Mouse (Mus musculus) MEL (cell line): ENCODE results near the gene Sall1. TPM values are rescaled to one million over a fixed set of nuclear protein-coding genes. Genes with fewer than 3 reads are reported as not detected.

ENCODE experiments used
- DNase-seq: peaks from one replicate; pipeline ENCODE4 v3.0.0; 2011; ENCODE audit warnings: low read depth, low spot score
- H3K27ac ChIP-seq: 2 replicates; pipeline ENCODE4 v1.5.1; 2012; ENCODE audit warnings: low read depth, mild to moderate bottlenecking, control low read depth, low read length, moderate library complexity; ENCODE audit not compliant: control insufficient read depth
- H3K27me3 ChIP-seq, 2 experiments: fragments of 150-350 bp in 1 of 2; sonication (generic) in 1 of 2; 2 replicates each; pipeline ENCODE4 v1.6.1; 2012; ENCODE audit warnings: low read length in 2 of 2, mild to moderate bottlenecking in 2 of 2, improper control_type of control experiment in 1 of 2, moderate library complexity in 1 of 2; ENCODE audit not compliant: insufficient read depth in 2 of 2, control insufficient read depth in 1 of 2
- H3K36me3 ChIP-seq, 2 experiments: 2 replicates each; pipeline ENCODE4 v1.6.1; 2012 to 2014; ENCODE audit warnings: low read length in 2 of 2, improper control_type of control experiment in 1 of 2, inconsistent platforms in 1 of 2, mild to moderate bottlenecking in 1 of 2; ENCODE audit not compliant: insufficient read depth in 2 of 2, control insufficient read depth in 1 of 2
- H3K4me1 ChIP-seq, 2 experiments: fragments of 150-350 bp in 1 of 2; sonication (generic) in 1 of 2; 2 replicates each; pipeline ENCODE4 v1.6.1; 2012; ENCODE audit warnings: low read length in 2 of 2, improper control_type of control experiment in 1 of 2, mild to moderate bottlenecking in 1 of 2; ENCODE audit not compliant: insufficient read depth in 2 of 2, control insufficient read depth in 1 of 2
- H3K4me3 ChIP-seq, 2 experiments: fragments of 150-350 bp in 1 of 2; sonication (generic) in 1 of 2; 2 replicates each; pipeline ENCODE4 v1.5.1; 2012; ENCODE audit warnings: low read depth in 2 of 2, low read length in 2 of 2, mild to moderate bottlenecking in 2 of 2, moderate library complexity in 2 of 2, control low read depth in 1 of 2, improper control_type of control experiment in 1 of 2; ENCODE audit not compliant: control insufficient read depth in 1 of 2, insufficient read depth in 1 of 2
- H3K79me2 ChIP-seq: 2 replicates; pipeline ENCODE4 v1.6.1; 2012; ENCODE audit warnings: mild to moderate bottlenecking, low read length, moderate library complexity; ENCODE audit not compliant: control insufficient read depth, poor library complexity, insufficient read depth
- H3K9ac ChIP-seq: 2 replicates; pipeline ENCODE4 v1.6.1; 2012; ENCODE audit warnings: low read depth, mild to moderate bottlenecking, control low read depth, low read length, moderate library complexity; ENCODE audit not compliant: control insufficient read depth, poor library complexity, severe bottlenecking
- H3K9me3 ChIP-seq: fragments of 150-350 bp; sonication (generic); replicated peaks from 2 replicates; pipeline ENCODE4 v1.6.1; 2012; ENCODE audit warnings: mild to moderate bottlenecking, low read length, improper control_type of control experiment, moderate library complexity; ENCODE audit not compliant: insufficient read depth
- CHD1 ChIP-seq: IDR thresholded peaks from 2 replicates; pipeline ENCODE4 v1.6.1; 2012; ENCODE audit warnings: low read depth, mild to moderate bottlenecking, inconsistent platforms, low read length, improper control_type of control experiment
- CHD2 ChIP-seq: IDR thresholded peaks from 2 replicates; pipeline ENCODE4 v1.6.1; 2011; ENCODE audit warnings: low read length, improper control_type of control experiment
- EP300 ChIP-seq, 2 experiments: IDR thresholded peaks; 2 replicates each; pipeline ENCODE4 v1.6.1; 2011; ENCODE audit warnings: improper control_type of control experiment in 2 of 2, low read length in 2 of 2, low read depth in 1 of 2, mild to moderate bottlenecking in 1 of 2
- GABPA ChIP-seq: IDR thresholded peaks from 2 replicates; pipeline ENCODE4 v1.6.1; 2012; ENCODE audit warnings: low read depth, mild to moderate bottlenecking, inconsistent platforms, low read length, improper control_type of control experiment, moderate library complexity
- GATA1 ChIP-seq: IDR thresholded peaks from 2 replicates; pipeline ENCODE4 v1.6.1; 2011; ENCODE audit warnings: low read depth, low read length, improper control_type of control experiment
- KAT2A ChIP-seq: conservative IDR thresholded peaks from 2 replicates; pipeline ENCODE4 v1.6.1; 2012; ENCODE audit warnings: low read depth, low read length, improper control_type of control experiment, inconsistent platforms
- MAFK ChIP-seq: IDR thresholded peaks from 2 replicates; pipeline ENCODE4 v1.6.1; 2011; ENCODE audit warnings: low read depth, mild to moderate bottlenecking, low read length, improper control_type of control experiment, borderline replicate concordance
- MAX ChIP-seq: IDR thresholded peaks from 2 replicates; pipeline ENCODE4 v1.6.1; 2011; ENCODE audit warnings: low read length, improper control_type of control experiment
- MAZ ChIP-seq: IDR thresholded peaks from 2 replicates; pipeline ENCODE4 v1.6.1; 2012; ENCODE audit warnings: low read depth, mild to moderate bottlenecking, inconsistent platforms, low read length, improper control_type of control experiment
- MEF2A ChIP-seq: IDR thresholded peaks from 2 replicates; pipeline ENCODE4 v1.6.1; 2014; ENCODE audit warnings: low read depth, mild to moderate bottlenecking, inconsistent platforms, low read length, improper control_type of control experiment; ENCODE audit not compliant: poor library complexity, insufficient replicate concordance, severe bottlenecking; ENCODE audit errors: extremely low read depth
- NELFE ChIP-seq: IDR thresholded peaks from 2 replicates; pipeline ENCODE4 v1.6.1; 2011; ENCODE audit warnings: low read depth, low read length, improper control_type of control experiment
- POLR2A ChIP-seq, 2 experiments: IDR thresholded peaks; 2 replicates each; pipeline ENCODE4 v1.6.1; 2011 to 2012; ENCODE audit warnings: low read length in 2 of 2, mild to moderate bottlenecking in 2 of 2, control low read depth in 1 of 2, improper control_type of control experiment in 1 of 2, low read depth in 1 of 2, moderate library complexity in 1 of 2; ENCODE audit not compliant: control insufficient read depth in 1 of 2, insufficient read depth in 1 of 2, poor library complexity in 1 of 2
- POLR2AphosphoS5 ChIP-seq: IDR thresholded peaks from 2 replicates; pipeline ENCODE4 v1.6.1; 2012; ENCODE audit warnings: low read depth, borderline replicate concordance, mild to moderate bottlenecking, inconsistent platforms, low read length, moderate library complexity, mixed read lengths
- RAD21 ChIP-seq: IDR thresholded peaks from 2 replicates; pipeline ENCODE4 v1.6.1; 2011; ENCODE audit warnings: mild to moderate bottlenecking, low read depth, low read length, improper control_type of control experiment
- RCOR1 ChIP-seq: IDR thresholded peaks from 2 replicates; pipeline ENCODE4 v1.6.1; 2012; ENCODE audit warnings: low read depth, mild to moderate bottlenecking, inconsistent platforms, low read length, improper control_type of control experiment
- SIN3A ChIP-seq: IDR thresholded peaks from 2 replicates; pipeline ENCODE4 v1.6.1; 2012; ENCODE audit warnings: low read length, improper control_type of control experiment, inconsistent platforms
- TCF12 ChIP-seq: IDR thresholded peaks from 2 replicates; pipeline ENCODE4 v1.6.1; 2014; ENCODE audit warnings: low read depth, mild to moderate bottlenecking, inconsistent platforms, low read length, improper control_type of control experiment, moderate library complexity
- UBTF ChIP-seq: IDR thresholded peaks from 2 replicates; pipeline ENCODE4 v1.6.1; 2012; ENCODE audit warnings: low read depth, mild to moderate bottlenecking, inconsistent platforms, low read length, improper control_type of control experiment, moderate library complexity, borderline replicate concordance; ENCODE audit not compliant: insufficient read depth
- USF2 ChIP-seq, 2 experiments: IDR thresholded peaks; 2 replicates each; pipeline ENCODE4 v1.6.1; 2011 to 2012; ENCODE audit warnings: improper control_type of control experiment in 2 of 2, low read length in 2 of 2, borderline replicate concordance in 1 of 2, inconsistent platforms in 1 of 2, low read depth in 1 of 2, mild to moderate bottlenecking in 1 of 2; ENCODE audit not compliant: insufficient read depth in 1 of 2
- ZC3H11A ChIP-seq: IDR thresholded peaks from 2 replicates; pipeline ENCODE4 v1.6.1; 2012; ENCODE audit warnings: low read depth, mild to moderate bottlenecking, inconsistent platforms, low read length, improper control_type of control experiment
- ZMIZ1 ChIP-seq: IDR thresholded peaks from 2 replicates; pipeline ENCODE4 v1.6.1; 2012; ENCODE audit warnings: low read depth, mild to moderate bottlenecking, inconsistent platforms, low read length, improper control_type of control experiment, moderate library complexity
- ZNF384 ChIP-seq: IDR thresholded peaks from 2 replicates; pipeline ENCODE4 v1.6.1; 2012; ENCODE audit warnings: low read depth, mild to moderate bottlenecking, inconsistent platforms, low read length, improper control_type of control experiment
- polyA plus RNA-seq, 2 experiments: library from polyadenylated mRNA; stranded (reverse) in 1 of 2; unstranded in 1 of 2; fragments of >175 nt in 1 of 2; fragments of >200 nt in 1 of 2; gene quantifications; 2 replicates each; pipeline versions ENCODE4 v1.2.1 to v1.2.4; 2012; ENCODE audit warnings: low replicate concordance in 2 of 2, low read depth in 1 of 2; ENCODE audit not compliant: insufficient read length in 2 of 2, insufficient read depth in 1 of 2, missing spikeins in 1 of 2
- total RNA-seq: library from RNA; depleted of rRNA; stranded (reverse); fragments of 300-350 nt; gene quantifications from 2 replicates; pipeline ENCODE4 v1.2.3, GENCODE M21; 2012

The Sall1 gene
- total and polyA plus RNA-seq, 3 experiments = not detected

DNA sequence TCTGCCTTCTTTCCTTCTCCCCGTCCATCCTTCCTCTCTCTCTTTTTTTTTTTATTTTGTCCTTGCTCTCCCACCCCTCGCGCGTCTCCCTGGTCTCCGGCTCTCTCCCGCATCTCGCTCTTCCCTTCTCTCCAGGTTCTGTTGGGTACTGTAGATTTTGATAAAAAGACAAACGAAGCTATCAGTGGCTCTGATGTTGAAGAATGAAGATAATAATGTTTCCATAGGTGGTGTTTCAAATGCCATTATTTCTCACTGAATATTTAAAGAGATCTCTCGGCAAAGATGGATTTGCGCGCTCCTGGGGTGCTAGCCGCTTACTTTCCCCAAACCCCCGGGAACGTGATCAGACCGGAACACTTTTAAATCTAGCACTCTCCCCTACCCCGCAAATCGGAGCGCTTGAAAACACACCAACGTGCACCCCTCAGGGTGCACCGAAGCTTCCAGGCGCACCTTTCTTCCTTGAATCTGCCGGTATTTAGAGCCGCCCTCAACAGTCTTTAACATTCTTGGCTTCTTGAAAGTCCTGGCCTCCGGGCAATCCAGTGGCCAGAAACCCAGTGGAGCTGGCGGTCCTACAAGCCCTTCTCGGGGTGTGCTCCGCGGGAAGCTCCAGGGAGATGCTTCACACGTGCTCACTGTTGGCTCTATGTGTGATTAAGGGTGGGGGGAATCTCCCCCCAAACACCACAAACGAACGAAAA lies 702 bp upstream of the Sall1 start:
- no peak for DNase-seq
- Histone ChIP-seq H3K27ac (no peak overlapping the region), H3K4me1 (no peaks in the 10 kb centered on the region), H3K27me3 (no peaks in the 10 kb centered on the region), H3K9ac (no peak overlapping the region), H3K36me3 (no peaks in the 10 kb centered on the region), H3K4me3 (no peak overlapping the region), H3K79me2 (no peaks in the 10 kb centered on the region), H3K9me3 (no peaks in the 10 kb centered on the region)
- TF ChIP-seq ZNF384 = no peak
- no peak for TF ChIP-seq GABPA
- TF ChIP-seq ZC3H11A = no peak
- TF ChIP-seq UBTF = no peak
- no peak for TF ChIP-seq MAFK
- TF ChIP-seq GATA1 = no peak
- TF ChIP-seq CHD1 = no peak
- no peak for TF ChIP-seq POLR2AphosphoS5
- TF ChIP-seq MAZ = no peak
- no peak for TF ChIP-seq POLR2A (IDR thresholded peaks at IDR 0.05; ENCODE audit: control insufficient read depth in 1 of 2, insufficient read depth in 1 of 2, low read depth in 1 of 2, low read length in 2 of 2, poor library complexity in 1 of 2)
- TF ChIP-seq TCF12 = no peak
- TF ChIP-seq USF2 (IDR thresholded peaks at IDR 0.05; ENCODE audit: borderline replicate concordance in 1 of 2, insufficient read depth in 1 of 2, low read depth in 1 of 2, low read length in 2 of 2) = no peak
- TF ChIP-seq MEF2A = no peak
- no peak for TF ChIP-seq RCOR1
- TF ChIP-seq RAD21 = no peak
- no peak for TF ChIP-seq KAT2A
- no peak for TF ChIP-seq EP300 (IDR thresholded peaks at IDR 0.05; ENCODE audit: low read depth in 1 of 2, low read length in 2 of 2)

DNA sequence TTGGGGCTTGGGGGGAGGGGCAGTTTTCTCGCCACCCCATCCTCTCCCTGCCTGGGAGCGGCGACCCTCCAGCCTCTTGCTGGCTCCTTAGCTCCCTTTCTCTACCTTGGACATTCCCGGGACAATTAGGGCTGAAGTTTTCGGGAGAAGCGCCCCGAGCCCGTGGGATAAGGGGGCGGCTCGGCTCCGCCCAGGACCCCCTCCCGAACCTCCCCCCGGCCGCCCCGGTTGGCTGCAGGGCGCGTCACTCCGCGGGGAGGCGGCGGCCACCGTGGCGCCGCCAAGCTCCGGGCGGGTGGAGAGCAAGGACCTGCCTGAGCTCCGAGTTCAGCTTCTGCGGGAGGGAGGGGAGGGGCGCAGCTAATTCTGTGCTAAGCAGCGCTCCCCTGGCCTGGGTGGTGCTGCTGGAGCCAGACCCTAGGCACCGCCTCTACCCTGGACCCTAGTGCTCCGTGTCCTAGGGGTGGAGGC lies 556 bp downstream of the Sall1 start:
- no peak overlapping the region for H3K27ac ChIP-seq
- H3K27me3 ChIP-seq = no peaks in the 10 kb centered on the region
- DNase-seq = no peak
- H3K4me3 ChIP-seq = no peak overlapping the region
- no peaks in the 10 kb centered on the region for H3K36me3 ChIP-seq
- no peaks in the 10 kb centered on the region for H3K9me3 ChIP-seq
- H3K9ac ChIP-seq = no peak overlapping the region
- H3K79me2 ChIP-seq = no peaks in the 10 kb centered on the region
- no peaks in the 10 kb centered on the region for H3K4me1 ChIP-seq
- no peak for TF ChIP-seq NELFE
- no peak for TF ChIP-seq ZMIZ1
- TF ChIP-seq MAX = no peak
- no peak for TF ChIP-seq SIN3A
- no peak for TF ChIP-seq CHD2
